Mouse (Mus musculus) myocyte (in vitro differentiated cells): Measurements from ENCODE around the gene Ccn5. TPM values are rescaled to one million over a fixed set of nuclear protein-coding genes. Genes with fewer than 3 reads are reported as not detected.

ENCODE experiments used
- H3K27me3 ChIP-seq: one replicate; pipeline ENCODE4 v1.6.1; 2011; ENCODE audit not compliant: control insufficient read depth, insufficient read depth, insufficient read length
- H3K36me3 ChIP-seq: one replicate; pipeline ENCODE4 v1.6.1; 2011; ENCODE audit not compliant: control insufficient read depth, insufficient read depth
- H3K4me2 ChIP-seq: one replicate; pipeline ENCODE4 v1.6.1; 2011; ENCODE audit warnings: low read depth, control low read depth
- H3K4me3 ChIP-seq: one replicate; pipeline ENCODE4 v1.5.1; 2011; ENCODE audit warnings: mild to moderate bottlenecking, control low read depth, moderate library complexity
- H3K79me2 ChIP-seq: one replicate; pipeline ENCODE4 v1.6.1; 2011; ENCODE audit not compliant: control insufficient read depth, insufficient read depth
- H3ac ChIP-seq: one replicate; pipeline ENCODE4 v1.6.1; 2011; ENCODE audit not compliant: control insufficient read depth, insufficient read length
- CEBPB ChIP-seq: IDR thresholded peaks from 2 replicates; pipeline ENCODE4 v1.6.1; 2011; ENCODE audit warnings: mild to moderate bottlenecking, moderate library complexity; ENCODE audit not compliant: poor library complexity, insufficient read depth, severe bottlenecking
- E2F4 ChIP-seq: IDR thresholded peaks from one replicate; pipeline ENCODE4 v1.6.1; 2011; ENCODE audit warnings: mild to moderate bottlenecking, control low read depth, moderate library complexity; ENCODE audit not compliant: insufficient read depth
- MAX ChIP-seq: IDR thresholded peaks from one replicate; pipeline ENCODE4 v1.6.1; 2011; ENCODE audit warnings: low read depth, mild to moderate bottlenecking, control low read depth
- MYOD1 ChIP-seq, 3 experiments: IDR thresholded peaks; one replicate each; pipeline ENCODE4 v1.6.1; 2011; ENCODE audit warnings: control low read depth in 2 of 3, low read depth in 2 of 3, mild to moderate bottlenecking in 2 of 3, moderate library complexity in 1 of 3; ENCODE audit not compliant: insufficient read length in 2 of 3, control insufficient read depth in 1 of 3
- MYOG ChIP-seq, 3 experiments: IDR thresholded peaks; one replicate each; pipeline ENCODE4 v1.6.1; 2011; ENCODE audit warnings: control low read depth in 2 of 3, low read depth in 2 of 3, mild to moderate bottlenecking in 2 of 3; ENCODE audit not compliant: insufficient read length in 2 of 3, control insufficient read depth in 1 of 3, insufficient read depth in 1 of 3
- POLR2A ChIP-seq: IDR thresholded peaks from one replicate; pipeline ENCODE4 v1.6.1; 2011; ENCODE audit warnings: low read depth, mild to moderate bottlenecking, control low read depth, moderate library complexity; ENCODE audit not compliant: insufficient read length
- POLR2AphosphoS2 ChIP-seq: IDR thresholded peaks from one replicate; pipeline ENCODE4 v1.6.1; 2011; ENCODE audit warnings: low read depth, control low read depth; ENCODE audit not compliant: insufficient read length
- REST ChIP-seq: IDR thresholded peaks from one replicate; pipeline ENCODE4 v1.6.1; 2011; ENCODE audit warnings: mild to moderate bottlenecking, control low read depth, moderate library complexity; ENCODE audit not compliant: insufficient read depth, insufficient read length
- SRF ChIP-seq: IDR thresholded peaks from one replicate; pipeline ENCODE4 v1.6.1; 2011; ENCODE audit warnings: low read depth; ENCODE audit not compliant: control insufficient read depth, insufficient read length
- TCF12 ChIP-seq: IDR thresholded peaks from one replicate; pipeline ENCODE4 v1.6.1; 2011; ENCODE audit warnings: mild to moderate bottlenecking, control low read depth; ENCODE audit not compliant: poor library complexity, insufficient read depth, severe bottlenecking
- TCF3 ChIP-seq: IDR thresholded peaks from one replicate; pipeline ENCODE4 v1.6.1; 2011; ENCODE audit warnings: low read depth, control low read depth; ENCODE audit not compliant: insufficient read length
- USF1 ChIP-seq: IDR thresholded peaks from one replicate; pipeline ENCODE4 v1.6.1; 2011; ENCODE audit warnings: low read depth, mild to moderate bottlenecking, control low read depth, moderate library complexity
- polyA plus RNA-seq: library from polyadenylated mRNA; unstranded; fragments of >200 nt; fragmentation: generic; extraction: Trizol; gene quantifications from one replicate; pipeline ENCODE4 v1.2.1, GENCODE M21; 2012; ENCODE audit warnings: missing spikeins

Gene Ccn5
- polyA plus RNA-seq, 1 experiment = 2.0 TPM

DNA sequence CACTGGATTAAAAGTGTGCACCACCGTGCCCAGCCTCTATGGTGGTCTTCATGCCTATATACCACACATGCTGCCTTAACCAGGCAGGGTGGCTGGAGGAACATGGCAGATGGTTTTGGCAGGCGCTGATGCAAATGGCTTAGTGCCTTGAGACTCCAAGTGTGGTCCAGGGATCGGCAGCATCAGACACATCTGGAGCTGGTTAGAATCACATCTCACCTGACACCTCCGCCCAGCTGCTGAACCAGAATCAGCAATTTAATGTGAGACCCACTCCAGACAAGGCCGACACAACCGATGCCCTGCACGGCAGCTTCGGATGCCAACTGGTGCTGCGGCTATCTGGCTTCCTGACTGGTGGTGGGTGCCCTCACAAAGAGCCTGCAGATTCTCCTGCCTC is 45.4 kb downstream of the Ccn5 start:
- peaks cover 85% of the 10 kb centered on the region for H3K27me3 ChIP-seq
- no peak overlapping the region for H3ac ChIP-seq
- H3K79me2 ChIP-seq = no peaks in the 10 kb centered on the region
- no peak overlapping the region for H3K4me2 ChIP-seq
- H3K4me3 ChIP-seq = no peak overlapping the region
- TF ChIP-seq MYOG (IDR thresholded peaks at IDR 0.05; ENCODE audit: control insufficient read depth in 1 of 3, insufficient read depth in 1 of 3, insufficient read length in 2 of 3, low read depth in 2 of 3) (no peak), CEBPB (no peak), MYOD1 (IDR thresholded peaks at IDR 0.05; ENCODE audit: control insufficient read depth in 1 of 3, insufficient read length in 2 of 3, low read depth in 2 of 3) (no peak), E2F4 (no peak), POLR2AphosphoS2 (no peak), USF1 (no peak), MAX (no peak), SRF (no peak)
- H3K36me3 ChIP-seq = no peaks in the 10 kb centered on the region

DNA sequence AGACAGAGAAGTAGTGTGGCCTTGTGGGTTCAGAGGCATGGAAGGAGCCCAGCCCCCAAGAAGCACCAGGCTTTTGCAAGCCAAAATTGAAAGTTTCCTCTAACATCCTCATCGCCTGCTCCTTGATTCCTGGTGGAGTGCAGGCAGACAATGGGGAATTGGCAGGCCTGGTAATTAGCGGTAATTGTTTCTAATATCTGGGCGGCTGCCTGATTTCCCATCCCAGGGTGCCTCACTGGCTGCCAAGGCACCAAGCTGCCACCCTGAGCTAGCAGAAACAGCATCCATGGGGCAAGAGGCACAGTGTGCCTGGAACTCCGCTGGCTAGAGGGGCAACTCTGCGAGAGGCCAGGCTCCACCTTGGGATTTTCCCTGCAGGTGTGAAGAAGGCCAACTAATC is 49.1 kb downstream of the Ccn5 start:
- H3ac ChIP-seq = no peak overlapping the region
- no peaks in the 10 kb centered on the region for H3K79me2 ChIP-seq
- no peak overlapping the region for H3K4me2 ChIP-seq
- no peaks in the 10 kb centered on the region for H3K36me3 ChIP-seq
- H3K27me3 ChIP-seq = peaks cover 74% of the 10 kb centered on the region
- TF ChIP-seq POLR2A (no peak), MYOD1 (IDR thresholded peaks at IDR 0.05; ENCODE audit: control insufficient read depth in 1 of 3, insufficient read length in 2 of 3, low read depth in 2 of 3) (no peak), POLR2AphosphoS2 (no peak), TCF3 (no peak), SRF (no peak), TCF12 (no peak), MAX (no peak), MYOG (IDR thresholded peaks at IDR 0.05; ENCODE audit: control insufficient read depth in 1 of 3, insufficient read depth in 1 of 3, insufficient read length in 2 of 3, low read depth in 2 of 3) (no peak), E2F4 (no peak), REST (no peak), USF1 (no peak), CEBPB (no peak)
- H3K4me3 ChIP-seq = no peak overlapping the region

DNA sequence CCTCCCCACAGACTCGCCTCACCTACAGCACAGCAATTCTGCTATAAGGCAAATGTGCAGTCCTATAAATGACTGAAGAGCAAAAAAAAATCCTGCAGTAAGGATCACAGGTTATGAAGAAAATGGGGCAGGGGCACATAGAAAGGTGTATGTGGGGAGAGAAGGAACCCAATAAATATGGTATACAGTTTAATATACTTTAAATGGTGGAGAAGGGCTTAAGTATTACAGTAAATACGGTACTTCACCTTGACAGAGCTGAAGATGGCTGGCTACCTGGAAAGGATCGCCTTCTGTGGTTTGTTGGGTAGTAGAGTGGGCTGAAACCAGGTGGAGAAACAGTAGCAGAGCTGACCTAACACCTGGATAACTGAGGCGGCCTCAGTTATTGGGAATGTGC is 50.6 kb downstream of the Ccn5 start:
- Histone ChIP-seq H3K36me3 (no peaks in the 10 kb centered on the region), H3K79me2 (no peaks in the 10 kb centered on the region), H3ac (no peak overlapping the region), H3K27me3 (peaks cover 67% of the 10 kb centered on the region), H3K4me2 (no peak overlapping the region), H3K4me3 (no peak overlapping the region)
- TF ChIP-seq POLR2AphosphoS2 (no peak), TCF12 (no peak), POLR2A (no peak)

DNA sequence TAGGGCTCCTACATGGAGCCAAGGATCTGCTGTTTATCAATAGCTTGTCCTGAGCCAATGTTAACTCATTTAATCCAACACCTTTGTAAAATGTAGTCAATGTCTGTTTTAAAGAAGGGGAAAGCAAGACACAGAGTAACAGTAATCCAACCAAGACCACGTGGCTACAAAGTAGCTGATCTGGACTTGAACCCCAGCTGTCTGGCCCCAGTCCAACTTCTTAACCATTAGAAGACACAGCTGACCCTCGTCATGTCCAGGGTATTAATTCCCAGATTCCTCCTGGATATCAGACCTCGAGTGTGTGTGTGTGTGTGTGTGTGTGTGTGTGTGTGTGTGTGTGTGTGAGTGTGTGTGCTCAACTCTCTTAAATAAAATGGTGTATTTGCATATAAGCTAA is 51.2 kb downstream of the Ccn5 start:
- H3K27me3 ChIP-seq = peaks cover 65% of the 10 kb centered on the region
- TF ChIP-seq POLR2AphosphoS2 (no peak), MYOG (IDR thresholded peaks at IDR 0.05; ENCODE audit: control insufficient read depth in 1 of 3, insufficient read depth in 1 of 3, insufficient read length in 2 of 3, low read depth in 2 of 3) (no peak), MYOD1 (IDR thresholded peaks at IDR 0.05; ENCODE audit: control insufficient read depth in 1 of 3, insufficient read length in 2 of 3, low read depth in 2 of 3) (no peak), USF1 (no peak), TCF3 (no peak), MAX (no peak), REST (no peak), CEBPB (no peak), SRF (no peak), E2F4 (no peak), POLR2A (no peak), TCF12 (no peak)
- H3K79me2 ChIP-seq = no peaks in the 10 kb centered on the region
- H3K36me3 ChIP-seq = no peaks in the 10 kb centered on the region
- H3ac ChIP-seq = no peak overlapping the region
- no peak overlapping the region for H3K4me3 ChIP-seq
- no peak overlapping the region for H3K4me2 ChIP-seq

DNA sequence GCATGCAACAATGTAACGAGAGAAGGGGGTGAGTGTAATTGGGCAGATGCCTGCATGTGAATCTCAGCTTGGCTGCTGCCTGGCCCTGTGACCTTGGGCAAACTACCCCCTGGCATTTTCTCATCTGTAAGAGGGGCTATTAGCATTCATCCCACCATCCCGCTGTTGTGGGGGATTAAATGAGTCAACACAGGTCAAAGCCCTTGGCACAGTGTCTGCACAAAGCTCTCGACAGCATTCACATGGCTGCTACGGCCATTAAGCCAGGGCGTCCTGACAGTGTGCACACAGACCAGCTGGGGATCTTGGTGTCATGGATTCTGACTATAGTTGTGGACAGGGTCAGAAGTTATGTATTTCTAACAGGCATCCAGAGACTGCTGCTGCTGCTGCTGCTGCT is 54.2 kb downstream of the Ccn5 start:
- Histone ChIP-seq H3K27me3 (peaks cover 60% of the 10 kb centered on the region), H3ac (no peak overlapping the region), H3K79me2 (no peaks in the 10 kb centered on the region), H3K4me2 (no peak overlapping the region), H3K4me3 (no peak overlapping the region), H3K36me3 (no peaks in the 10 kb centered on the region)
- TF ChIP-seq MYOG (IDR thresholded peaks at IDR 0.05; ENCODE audit: control insufficient read depth in 1 of 3, insufficient read depth in 1 of 3, insufficient read length in 2 of 3, low read depth in 2 of 3) = no peak
- TF ChIP-seq SRF = no peak
- TF ChIP-seq CEBPB = no peak
- TF ChIP-seq MAX = no peak
- TF ChIP-seq USF1 = no peak
- no peak for TF ChIP-seq TCF3
